25 mouse cellular contexts compared by ENCODE assay signal in the genomic region with DNA sequence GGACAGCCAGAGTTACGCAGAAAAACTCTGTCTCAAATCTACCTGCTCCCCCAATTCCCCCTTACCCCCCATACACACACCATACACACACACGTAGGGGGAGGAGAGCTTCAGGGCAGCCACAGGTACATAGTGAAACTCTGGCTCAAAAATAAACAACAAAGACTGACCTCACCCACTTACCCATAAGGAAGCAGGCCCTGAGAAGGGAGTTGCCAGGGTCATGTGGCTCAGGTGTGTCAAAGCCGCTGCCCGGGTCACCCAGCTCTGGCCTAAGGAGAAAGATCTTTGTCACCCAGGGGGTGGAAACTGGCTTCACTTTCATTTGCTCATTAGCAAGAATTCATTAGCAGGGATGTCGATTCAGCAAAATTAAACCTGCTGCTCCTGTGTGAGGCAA. TPM values are rescaled to one million over a fixed set of nuclear protein-coding genes. Genes with fewer than 3 reads are reported as not detected.
DNase-seq lines count a peak whose midpoint lies in the region; ATAC-seq and TF ChIP-seq lines count a peak whose summit lies in the region.
"Had no signal": no experiment of that assay in that cellular context is flagged by ENCODE, and none has a peak within 500 bp of the region (broad histone marks: within the 10 kb centered on the region; RNA-seq: fewer than 3 reads in every experiment).

No protein-coding gene starts in this region.

- peak; percentile 41 to 65 for DNase-seq in lung, adult 18-20 months
- no peak for DNase-seq in lung, postnatal 10 days
- no peak for DNase-seq in ES-E14 (ENCODE audit: low read depth, low spot score)
- no peak for DNase-seq in midbrain, embryonic 10.5 days (ENCODE audit: low spot score)
- no peak for DNase-seq in heart, postnatal 14 days
- DNase-seq: adrenal gland, adult 8-10 months; B cell, adult 2 months; cerebellum, adult 2 months; cerebellum, postnatal 25 days; kidney, postnatal 25 days; layer of hippocampus, postnatal 36 days; midbrain, embryonic 14.5 days; right cerebral cortex, adult 18-20 months; right cerebral cortex, postnatal 4 days had no signal

- in situ Hi-C loops in ES-E14 (cut with MboI; ENCODE audit: low sequenced_read_pairs in 2 of 2, unreplicated experiment in 2 of 2) = no loop called here

- H3K4me1 ChIP-seq in ES-E14 (ENCODE audit: control insufficient read depth in 2 of 2, insufficient read depth in 2 of 2, low read length in 2 of 2, poor library complexity in 1 of 2) = peaks cover 0 to 3% of the 10 kb centered on the region in 2 experiments; a peak in 1 of 4 replicates
- peaks cover 7% of the 10 kb centered on the region for H3K4me1 ChIP-seq in intestine, embryonic 16.5 days (ENCODE audit: control insufficient read depth, insufficient read depth, low read length)
- no peaks in the 10 kb centered on the region for H3K4me1 ChIP-seq in stomach, embryonic 15.5 days
- H3K4me1 ChIP-seq in midbrain, embryonic 10.5 days = peaks cover 11% of the 10 kb centered on the region
- H3K4me1 ChIP-seq: embryonic facial prominence, embryonic 12.5 days; forebrain, embryonic 12.5 days; heart, embryonic 15.5 days; neural tube, embryonic 12.5 days had no signal

- intact Hi-C loops in heart, postnatal 14 days (cut with DNase I) = no loop called here

- WGBS in intestine, embryonic 16.5 days = 84% methylated on average over 5 of the region's 5 CpGs
- 77% methylated on average over 5 of the region's 5 CpGs for WGBS in stomach, embryonic 15.5 days
- WGBS in midbrain, embryonic 10.5 days = 88% methylated on average over 5 of the region's 5 CpGs

- H3K9me3 ChIP-seq in ES-E14 (ENCODE audit: control insufficient read depth, insufficient read depth, low read depth, low read length) = no peaks in the 10 kb centered on the region
- no peaks in the 10 kb centered on the region for H3K9me3 ChIP-seq in intestine, embryonic 16.5 days (ENCODE audit: control insufficient read depth, low read length)
- no peaks in the 10 kb centered on the region for H3K9me3 ChIP-seq in stomach, embryonic 15.5 days
- no peaks in the 10 kb centered on the region for H3K9me3 ChIP-seq in midbrain, embryonic 10.5 days (replicated peaks)
- H3K9me3 ChIP-seq: embryonic facial prominence, embryonic 12.5 days; forebrain, embryonic 12.5 days; heart, embryonic 15.5 days; limb, embryonic 12.5 days; liver, embryonic 12.5 days; lung, embryonic 15.5 days; neural tube, embryonic 12.5 days had no signal

- no peaks in the 10 kb centered on the region for H3K27me3 ChIP-seq in intestine, embryonic 16.5 days (replicated peaks; ENCODE audit: control insufficient read depth, insufficient read depth, low read length)
- no peaks in the 10 kb centered on the region for H3K27me3 ChIP-seq in stomach, embryonic 15.5 days (replicated peaks)
- H3K27me3 ChIP-seq in midbrain, embryonic 10.5 days (ENCODE audit: low read depth, poor library complexity, severe bottlenecking) = no peaks in the 10 kb centered on the region
- H3K27me3 ChIP-seq: CH12.LX; embryonic facial prominence, embryonic 12.5 days; forebrain, embryonic 12.5 days; heart, embryonic 15.5 days; limb, embryonic 12.5 days; liver, embryonic 12.5 days; lung, embryonic 15.5 days; megakaryocyte, embryonic 14.5 days; neural tube, embryonic 12.5 days had no signal

- no peak overlapping the region for H3K4me2 ChIP-seq in intestine, embryonic 16.5 days (ENCODE audit: low read depth, low read length)
- H3K4me2 ChIP-seq in stomach, embryonic 15.5 days = no peak overlapping the region
- H3K4me2 ChIP-seq: embryonic facial prominence, embryonic 12.5 days; forebrain, embryonic 12.5 days; heart, embryonic 15.5 days; limb, embryonic 12.5 days; liver, embryonic 12.5 days; lung, embryonic 15.5 days; neural tube, embryonic 12.5 days had no signal

- no peak overlapping the region for H3K4me3 ChIP-seq in ES-E14 (ENCODE audit: insufficient read depth in 1 of 2, low read depth in 1 of 2, low read length in 2 of 2, poor library complexity in 1 of 2, severe bottlenecking in 1 of 2)
- H3K4me3 ChIP-seq in intestine, embryonic 16.5 days (ENCODE audit: low read length) = no peak overlapping the region
- no peak overlapping the region for H3K4me3 ChIP-seq in stomach, embryonic 15.5 days (replicated peaks)
- H3K4me3 ChIP-seq in midbrain, embryonic 10.5 days = no peak overlapping the region
- H3K4me3 ChIP-seq: embryonic facial prominence, embryonic 12.5 days; forebrain, embryonic 12.5 days; heart, embryonic 15.5 days; limb, embryonic 12.5 days; liver, embryonic 12.5 days; lung, embryonic 15.5 days; megakaryocyte, embryonic 14.5 days; neural tube, embryonic 12.5 days had no signal

- no peak overlapping the region for H3K27ac ChIP-seq in ES-E14 (ENCODE audit: insufficient read depth, low read depth, low read length, poor library complexity, severe bottlenecking)
- H3K27ac ChIP-seq in intestine, embryonic 16.5 days (ENCODE audit: low read length) = no peak overlapping the region
- no peak overlapping the region for H3K27ac ChIP-seq in stomach, embryonic 15.5 days
- H3K27ac ChIP-seq in midbrain, embryonic 10.5 days (replicated peaks) = no peak overlapping the region
- H3K27ac ChIP-seq: embryonic facial prominence, embryonic 12.5 days; forebrain, embryonic 12.5 days; heart, embryonic 15.5 days; limb, embryonic 12.5 days; liver, embryonic 12.5 days; lung, embryonic 15.5 days; neural tube, embryonic 12.5 days had no signal

- peak; percentile 41; the same call in 1 of the 2 replicates for ATAC-seq in intestine, embryonic 16.5 days
- ATAC-seq in stomach, embryonic 15.5 days (ENCODE audit: insufficient read depth, low FRiP score, low read depth) = 0 out of 2 replicates have a peak, but pooled peaks have one; percentile 58
- ATAC-seq: liver, embryonic 12.5 days had no signal

- H3K9ac ChIP-seq in ES-E14 (ENCODE audit: insufficient read depth, low read depth, low read length, poor library complexity, severe bottlenecking) = 0 out of 2 replicates have a peak overlapping the region, but pooled peaks have one; percentile 31
- H3K9ac ChIP-seq in intestine, embryonic 16.5 days (ENCODE audit: low read depth, low read length) = no peak overlapping the region
- H3K9ac ChIP-seq in stomach, embryonic 15.5 days = no peak overlapping the region
- H3K9ac ChIP-seq: embryonic facial prominence, embryonic 12.5 days; forebrain, embryonic 12.5 days; heart, embryonic 15.5 days; limb, embryonic 12.5 days; liver, embryonic 12.5 days; lung, embryonic 15.5 days; neural tube, embryonic 12.5 days had no signal

- no peaks in the 10 kb centered on the region for H3K36me3 ChIP-seq in ES-E14 (ENCODE audit: control insufficient read depth, insufficient read depth, low read length, poor library complexity, severe bottlenecking)
- H3K36me3 ChIP-seq in intestine, embryonic 16.5 days (ENCODE audit: control insufficient read depth, insufficient read depth, low read length) = peaks cover 9% of the 10 kb centered on the region; the same call in 1 of the 2 replicates
- H3K36me3 ChIP-seq in stomach, embryonic 15.5 days = 0 out of 2 replicates have a peak, but pooled peaks cover 8% of the 10 kb centered on the region
- H3K36me3 ChIP-seq in midbrain, embryonic 10.5 days = peaks cover 19% of the 10 kb centered on the region
- H3K36me3 ChIP-seq: heart, embryonic 15.5 days had no signal

TF ChIP-seq in ES-E14, 5 proteins besides CTCF, POLR2A, EP300 and RAD21:
- no peak for TF ChIP-seq ZNF384 (IDR thresholded peaks at IDR 0.05; ENCODE audit: low read depth, low read length)
- 0 out of 2 replicates have a peak, but pooled peaks have one; percentile 30 for TF ChIP-seq MAFK (IDR thresholded peaks at IDR 0.05; ENCODE audit: insufficient read depth, low read depth, low read length)
TF ChIP-seq in ES-E14: peak in this region for 1.

RNA-seq across cellular contexts. Expression of a gene that starts 41.7 kb away (rescaled TPM):
- total RNA-seq in ES-E14 (2012; rRNA removed) = 21.1 and 23.6 TPM in 2 replicates
- polyA plus RNA-seq in intestine, embryonic 16.5 days (2015; fragmentation: Nextera tagmentation; extraction: Ambion mirVana) = 80.8 and 82.1 TPM in 2 replicates
- polyA plus RNA-seq in stomach, embryonic 15.5 days (2015; fragmentation: Nextera tagmentation; extraction: Ambion mirVana) = 66.2 and 69.9 TPM in 2 replicates
- 58.1 and 61.7 TPM in 2 replicates for polyA plus RNA-seq in midbrain, embryonic 10.5 days (2016; fragmentation: Nextera tagmentation; extraction: Ambion mirVana)
- 10 to 100 TPM; 21.9 to 25.3 TPM for total RNA-seq in heart, postnatal 14 days (2021)

Comparison
In these comparisons a context has a peak if more than half of its experiments do, and no peak if none do; other contexts are left out.
1. DNase-seq: peak in lung, adult 18-20 months (2 of 2); none in lung, postnatal 10 days (single experiment), ES-E14 (single experiment), midbrain, embryonic 10.5 days (single experiment) and heart, postnatal 14 days (0 of 2).